Mouse (Mus musculus): ENCODE results near the gene Baz1b.

DNA sequence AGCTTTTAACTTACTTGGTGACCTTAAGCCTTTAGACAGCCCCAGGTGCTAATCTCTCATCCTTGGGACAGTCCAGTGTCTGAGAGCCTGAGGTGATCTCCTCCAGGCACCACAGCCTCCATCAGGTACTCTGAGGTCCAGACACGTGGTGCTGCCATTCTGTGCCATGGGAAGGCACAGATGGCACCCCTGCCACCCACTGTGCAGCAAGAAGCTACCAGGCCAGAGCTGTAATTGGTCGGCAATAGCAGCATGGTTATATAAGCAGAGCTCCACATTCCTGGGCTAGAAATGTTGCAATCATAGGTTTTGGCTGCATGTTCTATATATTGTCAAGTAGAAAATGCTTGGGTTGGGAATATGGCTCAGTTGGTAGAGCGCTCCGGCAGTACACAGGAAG, 8.1 kb upstream of the Baz1b start:
- TF ChIP-seq CTCF (IDR thresholded peaks at IDR 0.05; ENCODE audit: control insufficient read depth, insufficient read depth, insufficient read length), result no peak
- no peak for TF ChIP-seq USF1 (IDR thresholded peaks at IDR 0.05; ENCODE audit: low read depth)
- no peak for TF ChIP-seq MAX (IDR thresholded peaks at IDR 0.05)

Data from C2C12 (cell line).